Mouse (Mus musculus) splenic B cell, adult 2 months (primary cell): ENCODE data around the gene Bud31.
"Not testable (repeated sequence)": the region's sequence is repeated elsewhere in the genome, so short reads cannot be mapped to it uniquely, and the experiment has no call there.

Source experiments
- DNase-seq: peaks from one replicate; pipeline ENCODE4 v3.0.0-alpha.2; 2011; ENCODE audit warnings: low read depth, low spot score
- H3K27me3 ChIP-seq: 2 replicates; pipeline ENCODE4 v1.6.1; 2012; ENCODE audit warnings: mild to moderate bottlenecking, low read length, moderate library complexity, mixed read lengths; ENCODE audit not compliant: control insufficient read depth, poor library complexity, insufficient read depth, severe bottlenecking
- H3K36me3 ChIP-seq: 2 replicates; pipeline ENCODE4 v1.6.1; 2012; ENCODE audit warnings: mild to moderate bottlenecking, low read length, moderate library complexity, mixed read lengths; ENCODE audit not compliant: control insufficient read depth, poor library complexity, insufficient read depth, severe bottlenecking

Gene Bud31

GRCm38 (mm10) chr5:145139571-145140519, at the start of gene Bud31, which contains the start of gene Pdap1:
Gene Bud31, plus strand, starts transcription at chr5:145140362.
Gene Pdap1, minus strand, starts transcription at chr5:145140238.
- DNase-seq: peak; percentile 95
- no peaks in the 10 kb centered on the region for H3K27me3 ChIP-seq
- peaks cover 6% of the 10 kb centered on the region; the same call in 1 of the 2 replicates for H3K36me3 ChIP-seq

GRCm38 (mm10) chr5:145096195-145096594, 44.0 kb upstream of the Bud31 start:
- Histone ChIP-seq H3K27me3 (no peaks in the 10 kb centered on the region), H3K36me3 (peaks cover 11% of the 10 kb centered on the region)
- DNase-seq: no peak

- no peak for DNase-seq
- Histone ChIP-seq H3K36me3 (peaks cover 8% of the 10 kb centered on the region), H3K27me3 (no peaks in the 10 kb centered on the region)
Observed at GRCm38 (mm10) chr5:145098340-145098821, 41.8 kb upstream of the Bud31 start.

GRCm38 (mm10) chr5:145100960-145101359, 39.2 kb upstream of the Bud31 start:
- no peak for DNase-seq
- peaks cover 11% of the 10 kb centered on the region for H3K36me3 ChIP-seq
- no peaks in the 10 kb centered on the region for H3K27me3 ChIP-seq

- DNase-seq, H3K36me3 ChIP-seq, H3K27me3 ChIP-seq: not testable (repeated sequence)
Observed at GRCm38 (mm10) chr5:145101451-145101850, 38.7 kb upstream of the Bud31 start.

- no peaks in the 10 kb centered on the region for H3K27me3 ChIP-seq
- no peak for DNase-seq
- H3K36me3 ChIP-seq: peaks cover 5% of the 10 kb centered on the region
Observed at GRCm38 (mm10) chr5:145102706-145103105, 37.5 kb upstream of the Bud31 start.

GRCm38 (mm10) chr5:145104328-145104727, 35.8 kb upstream of the Bud31 start:
- peaks cover 6% of the 10 kb centered on the region for H3K36me3 ChIP-seq
- no peak for DNase-seq
- H3K27me3 ChIP-seq: no peaks in the 10 kb centered on the region

- DNase-seq: no peak
- Histone ChIP-seq H3K27me3 (no peaks in the 10 kb centered on the region), H3K36me3 (peaks cover 6% of the 10 kb centered on the region)
Observed at GRCm38 (mm10) chr5:145105694-145106275, 34.4 kb upstream of the Bud31 start.

GRCm38 (mm10) chr5:145110401-145110800, 29.8 kb upstream of the Bud31 start:
- H3K27me3 ChIP-seq: no peaks in the 10 kb centered on the region
- peaks cover 1% of the 10 kb centered on the region for H3K36me3 ChIP-seq
- no peak for DNase-seq

- DNase-seq: no peak
- Histone ChIP-seq H3K27me3 (no peaks in the 10 kb centered on the region), H3K36me3 (peaks cover 1% of the 10 kb centered on the region)
Observed at GRCm38 (mm10) chr5:145112566-145112965, 27.6 kb upstream of the Bud31 start.

GRCm38 (mm10) chr5:145113416-145113815, 26.7 kb upstream of the Bud31 start:
- no peak for DNase-seq
- no peaks in the 10 kb centered on the region for H3K27me3 ChIP-seq
- no peaks in the 10 kb centered on the region; the same call in 1 of the 2 replicates for H3K36me3 ChIP-seq

GRCm38 (mm10) chr5:145114071-145114605, 26.0 kb upstream of the Bud31 start, which contains the start of gene Arpc1b:
Gene Arpc1b, plus strand, starts transcription at chr5:145114215.
- no peaks in the 10 kb centered on the region for H3K27me3 ChIP-seq
- H3K36me3 ChIP-seq: no peaks in the 10 kb centered on the region; the same call in 1 of the 2 replicates
- peak; percentile 79 for DNase-seq

GRCm38 (mm10) chr5:145114606-145115473, 25.3 kb upstream of the Bud31 start:
- H3K27me3 ChIP-seq: no peaks in the 10 kb centered on the region
- peak; percentile 66 for DNase-seq
- H3K36me3 ChIP-seq: no peaks in the 10 kb centered on the region; the same call in 1 of the 2 replicates

- Histone ChIP-seq H3K27me3 (no peaks in the 10 kb centered on the region), H3K36me3 (no peaks in the 10 kb centered on the region)
- DNase-seq: no peak
Observed at GRCm38 (mm10) chr5:145115736-145116135, 24.4 kb upstream of the Bud31 start.
